Mouse (Mus musculus): ENCODE data around the gene Kpna2.

The Kpna2 gene

GRCm38 (mm10) chr11:107011171-107011570, 11.8 kb upstream of the Kpna2 start:
- CTCF ChIA-PET: interaction anchor here in 1 of 4 experiments (0.6 kb wide), 1 partner anchor 491 kb away, joined by 3 read pairs; no protein-coding TSS in a partner anchor

GRCm38 (mm10) chr11:107010447-107010846, 11.1 kb upstream of the Kpna2 start:
- POLR2A ChIA-PET: interaction anchor here in 3 of 4 experiments (0.7 to 5.2 kb wide), 3 partner anchors 11 to 15 kb away, joined by 3 to 56 read pairs (median 23); partner anchors contain the start of gene Kpna2 (in 2 of the 3)

More at GRCm38 (mm10) chr11:107011171-107011570, 11.8 kb upstream of the Kpna2 start:
- POLR2A ChIA-PET: interaction anchor here in 3 of 4 experiments (0.8 to 2.5 kb wide), 10 partner anchors 9 to 124 kb away, joined by 4 to 54 read pairs (median 18); partner anchors contain the start of genes Kpna2 (in 3 of the 3) and 1810010H24Rik (in 1 of the 3)

GRCm38 (mm10) chr11:107005538-107005937, 6.2 kb upstream of the Kpna2 start:
- POLR2A ChIA-PET: interaction anchor here in 2 of 4 experiments (0.9 to 5.2 kb wide), 3 partner anchors 7 to 18 kb away, joined by 3 to 56 read pairs (median 8); partner anchors contain the start of gene Kpna2 (in 1 of the 2)
- CTCF ChIA-PET: no interaction called here

More at GRCm38 (mm10) chr11:107010447-107010846, 11.1 kb upstream of the Kpna2 start:
- CTCF ChIA-PET: no interaction called here

- CTCF ChIA-PET: interaction anchor here in 2 of 4 experiments (0.6 to 1.1 kb wide), 3 partner anchors 16 to 1877 kb away, joined by 3 to 11 read pairs (median 4); no protein-coding TSS in a partner anchor
- POLR2A ChIA-PET: interaction anchor here in 3 of 4 experiments (0.6 to 2.1 kb wide), 16 partner anchors 10 to 441 kb away, joined by 3 to 13 read pairs (median 4); partner anchors contain the start of genes Cep95 (in 2 of the 3) and Ddx5 (in 2 of the 3)
These were observed 2.7 kb upstream of the Kpna2 start for GRCm38 (mm10) chr11:107001760-107002675.

- ChIA-PET POLR2A (interaction anchor here (0.6 to 4.4 kb wide), 110 partner anchors 8 to 915 kb away, joined by 3 to 155 read pairs (median 5); partner anchors contain the start of genes Cep95 (in 4 of the 4), Ddx5 (in 4 of the 4), 1810010H24Rik (in 3 of the 4) and Smurf2 (in 2 of the 4)), CTCF (interaction anchor here in 3 of 4 experiments (0.6 to 2.3 kb wide), 5 partner anchors 14 to 32 kb away, joined by 4 to 7 read pairs (median 6); no protein-coding TSS in a partner anchor)
These were observed 690 bp upstream of the Kpna2 start for GRCm38 (mm10) chr11:106999949-107000513.

- CTCF ChIA-PET: interaction anchor here (0.5 to 2.3 kb wide), 9 partner anchors 11 to 984 kb away, joined by 3 to 13 read pairs (median 7); partner anchors contain the start of gene Ern1 (in 1 of the 4)
- POLR2A ChIA-PET: interaction anchor here (0.6 to 4.4 kb wide), 137 partner anchors 8 to 914 kb away, joined by 3 to 155 read pairs (median 5); partner anchors contain the start of genes Cep95 (in 4 of the 4), Ddx5 (in 4 of the 4), 1810010H24Rik (in 3 of the 4) and Bptf (in 1 of the 4)
These were observed 640 bp downstream of the Kpna2 start for GRCm38 (mm10) chr11:106998651-106999150.

GRCm38 (mm10) chr11:106997976-106998375, 1.4 kb downstream of the Kpna2 start:
- ChIA-PET POLR2A (interaction anchor here in 3 of 4 experiments (0.7 to 4.4 kb wide), 47 partner anchors 9 to 837 kb away, joined by 3 to 155 read pairs (median 12); partner anchors contain the start of genes Cep95 (in 3 of the 3), Ddx5 (in 3 of the 3), 1810010H24Rik (in 1 of the 3) and Gm10840 (in 1 of the 3)), CTCF (interaction anchor here in 1 of 4 experiments (2.3 kb wide), 1 partner anchor 17 kb away, joined by 7 read pairs; no protein-coding TSS in a partner anchor)

GRCm38 (mm10) chr11:106996492-106996891, 2.8 kb downstream of the Kpna2 start:
- ChIA-PET POLR2A (interaction anchor here (0.6 to 4.4 kb wide), 18 partner anchors 8 to 208 kb away, joined by 3 to 155 read pairs (median 4); partner anchors contain the start of genes Cep95 (in 1 of the 4), Ddx5 (in 1 of the 4) and Nol11 (in 1 of the 4)), CTCF (interaction anchor here in 1 of 4 experiments (0.9 kb wide), 1 partner anchor 18 kb away, joined by 3 read pairs; no protein-coding TSS in a partner anchor)

- CTCF ChIA-PET: interaction anchor here in 2 of 4 experiments (0.5 kb wide), 2 partner anchors 24 to 259 kb away, joined by 3 to 4 read pairs; no protein-coding TSS in a partner anchor
- POLR2A ChIA-PET: interaction anchor here in 3 of 4 experiments (0.6 to 4.3 kb wide), 20 partner anchors 10 to 214 kb away, joined by 3 to 45 read pairs (median 4); partner anchors contain the start of genes Cep95 (in 1 of the 3) and Ddx5 (in 1 of the 3)
These were observed 4.9 kb downstream of the Kpna2 start for GRCm38 (mm10) chr11:106994246-106995085.

- CTCF ChIA-PET: interaction anchor here in 3 of 4 experiments (0.6 to 0.9 kb wide), 8 partner anchors 12 to 519 kb away, joined by 3 to 12 read pairs (median 4); partner anchors contain the start of gene Kpna2 (in 1 of the 3)
- POLR2A ChIA-PET: interaction anchor here (0.6 to 9.2 kb wide), 52 partner anchors 7 to 855 kb away, joined by 3 to 155 read pairs (median 4); partner anchors contain the start of genes Kpna2 (in 4 of the 4), Polg2 (in 2 of the 4), Ccdc47 (in 1 of the 4) and Cep95 (in 1 of the 4)
These were observed 12.0 kb downstream of the Kpna2 start for GRCm38 (mm10) chr11:106987384-106987783.

GRCm38 (mm10) chr11:106985979-106986604, 13.2 kb downstream of the Kpna2 start:
- POLR2A ChIA-PET: interaction anchor here in 3 of 4 experiments (0.6 to 9.2 kb wide), 24 partner anchors 8 to 1550 kb away, joined by 3 to 155 read pairs (median 5); partner anchors contain the start of genes Kpna2 (in 3 of the 3), Cep95 (in 2 of the 3) and Ddx5 (in 2 of the 3)
- CTCF ChIA-PET: interaction anchor here in 1 of 4 experiments (0.9 kb wide), 1 partner anchor 166 kb away, joined by 3 read pairs; no protein-coding TSS in a partner anchor

- POLR2A ChIA-PET: interaction anchor here in 3 of 4 experiments (0.7 to 6.1 kb wide), 10 partner anchors 9 to 321 kb away, joined by 3 to 45 read pairs (median 4); partner anchors contain the start of genes Kpna2 (in 2 of the 3), Cep95 (in 1 of the 3) and Ddx5 (in 1 of the 3)
- CTCF ChIA-PET: interaction anchor here in 1 of 4 experiments (0.8 kb wide), 1 partner anchor 170 kb away, joined by 3 read pairs; no protein-coding TSS in a partner anchor
These were observed 17.0 kb downstream of the Kpna2 start for GRCm38 (mm10) chr11:106982351-106982750.

GRCm38 (mm10) chr11:106981787-106982186, 17.6 kb downstream of the Kpna2 start:
- POLR2A ChIA-PET: interaction anchor here in 1 of 4 experiments (0.7 to 6.1 kb wide), 4 partner anchors 12 to 321 kb away, joined by 3 to 45 read pairs (median 4); no protein-coding TSS in a partner anchor
- CTCF ChIA-PET: no interaction called here

- ChIA-PET CTCF (interaction anchor here (0.7 to 1.4 kb wide), 6 partner anchors 8 to 1014 kb away, joined by 3 to 7 read pairs (median 4); no protein-coding TSS in a partner anchor), POLR2A (interaction anchor here in 2 of 4 experiments (0.5 to 4.6 kb wide), 6 partner anchors 8 to 476 kb away, joined by 3 to 29 read pairs (median 3); no protein-coding TSS in a partner anchor)
These were observed 18.9 kb downstream of the Kpna2 start for GRCm38 (mm10) chr11:106980455-106980854.

GRCm38 (mm10) chr11:106976194-106976593, 23.1 kb downstream of the Kpna2 start:
- ChIA-PET POLR2A (interaction anchor here in 3 of 4 experiments (1.0 to 3.0 kb wide), 11 partner anchors 10 to 194 kb away, joined by 3 to 18 read pairs (median 3); partner anchors contain the start of gene Kpna2 (in 2 of the 3)), CTCF (interaction anchor here in 2 of 4 experiments (0.5 to 1.4 kb wide), 3 partner anchors 59 to 230 kb away, joined by 3 to 7 read pairs (median 3); no protein-coding TSS in a partner anchor)
